Mouse (Mus musculus): ENCODE data around the gene Capn2. TPM values are rescaled to one million over a fixed set of nuclear protein-coding genes. Genes with fewer than 3 reads are reported as not detected.

Capn2 gene
- total and polyA plus RNA-seq, 3 experiments: 0.33 TPM; not detected in 2

DNA sequence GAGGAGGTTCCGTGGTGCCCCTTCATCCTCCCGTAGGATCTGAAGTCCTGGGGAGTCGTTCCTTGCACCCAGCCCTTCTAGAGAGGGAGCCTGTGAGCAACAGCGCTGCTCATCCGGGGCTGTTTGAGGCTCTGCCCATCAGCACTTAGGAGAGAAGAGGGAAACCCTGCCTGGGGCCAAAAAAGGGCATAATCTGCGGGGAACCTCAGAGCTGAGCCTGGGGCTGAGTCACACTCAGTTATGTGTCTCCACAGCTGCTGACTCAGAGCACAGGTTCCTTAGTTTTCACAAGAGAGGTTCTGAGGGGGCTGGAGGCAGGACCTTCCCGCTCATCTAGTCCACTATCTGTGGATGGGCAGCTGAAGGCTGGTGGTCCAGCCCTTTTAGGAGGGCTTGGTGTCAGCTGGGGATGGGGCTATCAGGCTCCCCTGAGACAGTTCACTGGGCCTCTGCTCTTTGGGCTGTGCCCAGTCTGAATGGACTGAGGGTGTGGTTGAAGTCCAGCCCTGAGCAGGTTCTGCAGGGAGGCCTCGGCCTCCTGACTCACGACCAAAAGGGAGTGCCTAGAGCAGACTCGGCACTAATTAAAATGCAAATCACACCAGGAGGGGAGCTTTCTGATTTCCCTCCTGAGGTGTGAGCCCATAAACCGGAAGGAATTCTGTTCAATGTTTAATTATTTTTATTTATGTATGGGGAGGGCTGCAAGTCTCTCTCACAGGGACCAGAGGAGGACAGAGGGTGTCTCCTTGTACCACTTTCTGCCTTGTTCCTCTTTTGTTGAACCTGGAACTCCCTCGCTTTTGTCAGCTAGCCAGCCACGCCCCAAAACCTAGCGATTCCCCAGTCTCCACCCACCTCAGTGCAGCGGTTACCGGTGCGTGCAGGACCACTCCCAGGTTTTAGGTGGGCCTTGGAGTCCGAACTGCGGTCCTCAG lies 10.8 kb upstream of the Capn2 start:
- no peaks in the 10 kb centered on the region for H3K4me1 ChIP-seq (ENCODE audit: insufficient read depth, low read depth, low read length)
- no peak overlapping the region for H3K4me3 ChIP-seq (ENCODE audit: low read depth, low read length)
- ATAC-seq (ENCODE audit: extremely low read depth, insufficient number of reproducible peaks, low FRiP score, poor library complexity, severe bottlenecking): no peak
- H3K36me3 ChIP-seq (replicated peaks): no peaks in the 10 kb centered on the region
- no peaks in the 10 kb centered on the region for H3K9me3 ChIP-seq (replicated peaks)
- no peaks in the 10 kb centered on the region for H3K27me3 ChIP-seq (ENCODE audit: insufficient read depth, low read length)
- no peak for DNase-seq (ENCODE audit: low spot score)
- TF ChIP-seq TAL1 (conservative IDR thresholded peaks at IDR 0.05; ENCODE audit: low read depth, low read length): no peak
- no peak for TF ChIP-seq GATA1 (IDR thresholded peaks at IDR 0.05; ENCODE audit: borderline replicate concordance, low read length)
- TF ChIP-seq GATA2 (IDR thresholded peaks at IDR 0.05; ENCODE audit: borderline replicate concordance, low read depth, low read length): no peak
- no peak for TF ChIP-seq POLR2AphosphoS5 (IDR thresholded peaks at IDR 0.05; ENCODE audit: insufficient replicate concordance, low read depth, low read length)
- TF ChIP-seq CTCF (IDR thresholded peaks at IDR 0.05; ENCODE audit: low read depth, low read length): no peak

GRCm38 (mm10) chr1:182527261-182527766 lies 9.9 kb upstream of the Capn2 start:
- no peak overlapping the region for H3K4me3 ChIP-seq (ENCODE audit: low read depth, low read length)
- no peaks in the 10 kb centered on the region for H3K4me1 ChIP-seq (ENCODE audit: insufficient read depth, low read depth, low read length)
- TF ChIP-seq CTCF (IDR thresholded peaks at IDR 0.05; ENCODE audit: low read depth, low read length): no peak
- TF ChIP-seq TAL1 (conservative IDR thresholded peaks at IDR 0.05; ENCODE audit: low read depth, low read length): no peak
- no peak for TF ChIP-seq POLR2AphosphoS5 (IDR thresholded peaks at IDR 0.05; ENCODE audit: insufficient replicate concordance, low read depth, low read length)
- no peak for TF ChIP-seq GATA1 (IDR thresholded peaks at IDR 0.05; ENCODE audit: borderline replicate concordance, low read length)
- no peak for TF ChIP-seq GATA2 (IDR thresholded peaks at IDR 0.05; ENCODE audit: borderline replicate concordance, low read depth, low read length)
- no peak for DNase-seq (ENCODE audit: low spot score)
- no peaks in the 10 kb centered on the region for H3K9me3 ChIP-seq (replicated peaks)
- H3K36me3 ChIP-seq (replicated peaks): no peaks in the 10 kb centered on the region
- H3K27me3 ChIP-seq (ENCODE audit: insufficient read depth, low read length): no peaks in the 10 kb centered on the region
- no peak for ATAC-seq (ENCODE audit: extremely low read depth, insufficient number of reproducible peaks, low FRiP score, poor library complexity, severe bottlenecking)

DNA sequence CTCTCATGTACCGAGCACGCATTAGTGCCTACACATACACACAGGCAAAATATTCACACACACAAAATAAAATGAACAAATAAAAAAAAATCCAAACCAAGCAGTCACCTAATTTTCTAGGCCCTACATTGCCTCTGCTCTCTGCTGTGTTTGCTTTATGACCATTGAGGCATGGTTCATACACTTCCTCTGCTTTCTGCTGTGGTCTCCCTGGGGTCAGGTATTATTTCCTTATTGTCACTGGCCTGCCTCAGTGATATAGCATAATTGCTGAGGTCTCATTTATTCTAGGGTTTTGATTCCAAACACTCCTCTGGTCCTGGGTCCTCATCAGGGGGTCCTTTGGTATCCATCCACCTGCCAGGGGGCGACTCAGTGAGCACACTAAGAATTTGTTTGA lies 8.2 kb upstream of the Capn2 start:
- ATAC-seq (ENCODE audit: extremely low read depth, insufficient number of reproducible peaks, low FRiP score, poor library complexity, severe bottlenecking) (no peak), DNase-seq (ENCODE audit: low spot score) (no peak)
- Histone ChIP-seq H3K27me3 (ENCODE audit: insufficient read depth, low read length) (no peaks in the 10 kb centered on the region), H3K36me3 (replicated peaks) (no peaks in the 10 kb centered on the region), H3K4me1 (ENCODE audit: insufficient read depth, low read depth, low read length) (no peaks in the 10 kb centered on the region), H3K9me3 (replicated peaks) (no peaks in the 10 kb centered on the region), H3K4me3 (ENCODE audit: low read depth, low read length) (no peak overlapping the region)
- TF ChIP-seq TAL1 (conservative IDR thresholded peaks at IDR 0.05; ENCODE audit: low read depth, low read length): no peak
- TF ChIP-seq GATA1 (IDR thresholded peaks at IDR 0.05; ENCODE audit: borderline replicate concordance, low read length): no peak
- no peak for TF ChIP-seq GATA2 (IDR thresholded peaks at IDR 0.05; ENCODE audit: borderline replicate concordance, low read depth, low read length)

GRCm38 (mm10) chr1:182523692-182524091 lies 6.3 kb upstream of the Capn2 start:
- H3K4me1 ChIP-seq (ENCODE audit: insufficient read depth, low read depth, low read length): no peaks in the 10 kb centered on the region
- TF ChIP-seq GATA2 (IDR thresholded peaks at IDR 0.05; ENCODE audit: borderline replicate concordance, low read depth, low read length) (no peak), GATA1 (IDR thresholded peaks at IDR 0.05; ENCODE audit: borderline replicate concordance, low read length) (no peak), CTCF (IDR thresholded peaks at IDR 0.05; ENCODE audit: low read depth, low read length) (no peak), TAL1 (conservative IDR thresholded peaks at IDR 0.05; ENCODE audit: low read depth, low read length) (no peak)
- no peak for DNase-seq (ENCODE audit: low spot score)

GRCm38 (mm10) chr1:182522961-182523360 lies 5.6 kb upstream of the Capn2 start:
- H3K27me3 ChIP-seq (ENCODE audit: insufficient read depth, low read length): no peaks in the 10 kb centered on the region
- ATAC-seq (ENCODE audit: extremely low read depth, insufficient number of reproducible peaks, low FRiP score, poor library complexity, severe bottlenecking) (no peak), DNase-seq (ENCODE audit: low spot score) (no peak)
- no peak overlapping the region for H3K4me3 ChIP-seq (ENCODE audit: low read depth, low read length)
- no peaks in the 10 kb centered on the region for H3K9me3 ChIP-seq (replicated peaks)
- no peaks in the 10 kb centered on the region for H3K4me1 ChIP-seq (ENCODE audit: insufficient read depth, low read depth, low read length)
- no peaks in the 10 kb centered on the region for H3K36me3 ChIP-seq (replicated peaks)
- TF ChIP-seq CTCF (IDR thresholded peaks at IDR 0.05; ENCODE audit: low read depth, low read length) (no peak), TAL1 (conservative IDR thresholded peaks at IDR 0.05; ENCODE audit: low read depth, low read length) (no peak), GATA1 (IDR thresholded peaks at IDR 0.05; ENCODE audit: borderline replicate concordance, low read length) (no peak), GATA2 (IDR thresholded peaks at IDR 0.05; ENCODE audit: borderline replicate concordance, low read depth, low read length) (no peak), POLR2AphosphoS5 (IDR thresholded peaks at IDR 0.05; ENCODE audit: insufficient replicate concordance, low read depth, low read length) (no peak)

More at GRCm38 (mm10) chr1:182523692-182524091, 6.3 kb upstream of the Capn2 start:
- no peaks in the 10 kb centered on the region for H3K27me3 ChIP-seq (ENCODE audit: insufficient read depth, low read length)
- no peak overlapping the region for H3K4me3 ChIP-seq (ENCODE audit: low read depth, low read length)
- H3K9me3 ChIP-seq (replicated peaks): no peaks in the 10 kb centered on the region
- ATAC-seq (ENCODE audit: extremely low read depth, insufficient number of reproducible peaks, low FRiP score, poor library complexity, severe bottlenecking): no peak
- H3K36me3 ChIP-seq (replicated peaks): no peaks in the 10 kb centered on the region

GRCm38 (mm10) chr1:182520938-182521500 lies 3.6 kb upstream of the Capn2 start:
- H3K27me3 ChIP-seq (ENCODE audit: insufficient read depth, low read length): no peaks in the 10 kb centered on the region
- no peaks in the 10 kb centered on the region for H3K36me3 ChIP-seq (replicated peaks)
- H3K9me3 ChIP-seq (replicated peaks): peaks cover 12% of the 10 kb centered on the region
- TF ChIP-seq CTCF (IDR thresholded peaks at IDR 0.05; ENCODE audit: low read depth, low read length) (no peak), TAL1 (conservative IDR thresholded peaks at IDR 0.05; ENCODE audit: low read depth, low read length) (no peak)
- ATAC-seq (ENCODE audit: extremely low read depth, insufficient number of reproducible peaks, low FRiP score, poor library complexity, severe bottlenecking) (no peak), DNase-seq (ENCODE audit: low spot score) (no peak)
- H3K4me1 ChIP-seq (ENCODE audit: insufficient read depth, low read depth, low read length): no peaks in the 10 kb centered on the region
- no peak overlapping the region for H3K4me3 ChIP-seq (ENCODE audit: low read depth, low read length)
